Mouse (Mus musculus) urinary bladder, postnatal 4 days (tissue): ENCODE measurements around the gene Jpt1.
"Not testable (repeated sequence)": the region's sequence is repeated elsewhere in the genome, so short reads cannot be mapped to it uniquely, and the experiment has no call there.

Experiments
- DNase-seq, 2 experiments: peaks; one replicate each; pipeline ENCODE4 v3.0.0; 2021 to 2022; ENCODE audit warnings: low spot score in 2 of 2

The Jpt1 gene

DNA sequence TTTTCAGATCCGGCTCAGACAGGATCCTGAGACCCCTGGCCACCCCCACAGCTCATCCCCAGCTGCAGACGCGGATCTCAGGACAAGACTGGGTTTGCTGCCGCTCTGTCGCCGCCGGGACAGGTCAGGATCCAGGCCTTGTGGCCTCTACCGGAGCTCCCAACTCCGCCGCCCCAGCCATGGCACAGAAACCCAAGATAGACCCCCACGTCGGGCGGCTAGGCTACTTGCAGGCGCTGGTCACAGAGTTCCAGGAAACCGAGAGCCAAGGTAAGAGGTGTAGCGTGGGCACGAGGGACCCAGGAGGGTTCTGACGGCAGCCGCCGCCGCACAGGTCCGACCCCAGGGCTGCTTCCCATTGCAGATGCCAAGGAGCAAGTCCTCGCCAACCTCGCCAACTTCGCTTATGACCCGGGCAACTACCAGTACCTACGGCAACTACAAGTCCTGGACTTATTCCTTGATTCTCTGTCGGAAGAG lies 38.4 kb downstream of the Jpt1 start:
- DNase-seq: no peak

DNA sequence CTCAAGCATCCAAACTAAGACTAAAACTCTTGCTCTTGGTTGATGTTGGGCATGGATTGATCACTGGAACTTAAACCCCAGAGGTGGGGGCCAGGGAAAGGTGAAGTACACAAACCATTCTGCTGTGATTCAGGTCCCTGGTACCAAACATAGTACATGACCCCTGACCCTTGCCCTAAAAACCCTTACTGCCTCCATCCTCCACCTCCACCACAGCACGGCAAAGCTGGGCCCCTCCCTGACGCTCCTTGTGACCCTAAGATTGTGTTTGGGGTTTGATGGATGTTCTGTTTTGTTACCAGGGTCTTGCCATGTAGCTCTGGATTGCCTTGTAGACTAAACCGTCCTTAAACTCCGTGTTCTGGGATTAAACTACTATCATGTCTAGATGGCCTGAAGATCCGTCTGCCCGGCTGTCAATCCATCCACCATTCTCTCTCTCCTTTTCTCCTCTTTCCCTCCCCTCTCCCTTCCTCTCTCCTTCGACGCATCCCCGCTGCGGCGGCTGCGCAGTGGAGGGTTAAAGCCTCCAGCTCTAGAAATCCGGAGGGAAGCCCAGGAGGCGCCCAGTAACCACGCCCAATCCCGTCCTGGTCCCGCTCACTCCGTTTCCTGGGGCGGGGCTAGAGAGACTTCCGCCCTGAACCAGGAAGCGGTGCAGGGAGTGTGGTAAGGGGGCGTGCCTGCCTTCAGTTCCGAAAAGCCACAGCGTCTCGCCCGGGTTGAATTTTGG lies 39.0 kb downstream of the Jpt1 start, which contains the start of gene Armc7:
TSS of gene Armc7 (plus strand) at position 643 of the 733 bp plus-strand sequence.
- DNase-seq: peak; percentile 92 to 96

DNA sequence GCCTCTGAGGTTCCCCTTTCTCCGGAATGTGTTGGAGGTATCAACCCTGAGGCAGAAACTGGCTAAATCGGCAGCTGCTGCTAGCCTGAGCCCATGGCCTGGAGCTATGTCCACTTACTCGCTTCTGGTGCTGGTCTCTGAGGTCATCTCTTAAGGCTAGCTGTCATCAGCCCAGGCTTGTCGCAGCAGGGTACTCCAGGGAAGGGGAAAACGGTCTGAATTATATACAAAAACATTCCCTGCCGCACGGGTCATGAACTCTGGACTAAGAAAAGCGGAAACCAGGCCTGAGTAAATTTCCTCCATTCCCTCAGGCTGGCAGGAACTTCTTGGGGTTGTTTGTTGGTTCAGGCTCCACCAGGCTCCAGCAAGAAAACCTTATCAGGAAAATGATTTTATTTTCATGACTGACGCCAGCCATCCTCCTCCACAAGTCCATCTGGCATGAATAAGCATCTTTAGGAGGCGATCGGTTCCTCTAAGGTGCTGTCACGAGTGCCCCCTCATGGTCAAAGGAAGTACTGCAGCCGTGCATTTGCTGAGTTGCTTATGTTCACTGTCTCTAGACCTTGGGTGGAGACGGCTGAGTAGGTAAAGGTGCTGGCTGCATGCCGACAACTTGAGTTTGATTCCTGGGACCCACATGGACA lies 40.4 kb downstream of the Jpt1 start:
- peak; percentile 81 to 92 for DNase-seq

DNA sequence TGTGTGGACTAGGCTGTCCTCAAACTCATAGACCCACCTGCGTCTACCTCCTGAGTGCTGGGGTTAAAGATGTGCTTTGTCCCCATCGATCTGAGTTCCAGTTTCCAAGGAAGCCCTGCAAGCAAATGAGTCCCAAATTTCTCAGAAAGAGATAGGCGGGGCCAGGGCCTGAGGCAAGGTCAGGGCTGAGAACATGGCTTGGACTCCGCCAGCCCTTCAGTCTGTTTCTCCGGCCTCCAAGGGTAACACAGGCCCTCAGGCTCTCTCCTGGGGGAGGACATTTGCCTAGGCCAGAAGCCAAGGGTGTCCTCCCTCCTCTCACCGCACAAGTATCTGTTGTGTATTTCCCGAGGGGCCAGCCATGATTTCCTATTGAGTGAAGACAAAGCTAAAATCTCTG lies 42.0 kb downstream of the Jpt1 start:
- no peak for DNase-seq

DNA sequence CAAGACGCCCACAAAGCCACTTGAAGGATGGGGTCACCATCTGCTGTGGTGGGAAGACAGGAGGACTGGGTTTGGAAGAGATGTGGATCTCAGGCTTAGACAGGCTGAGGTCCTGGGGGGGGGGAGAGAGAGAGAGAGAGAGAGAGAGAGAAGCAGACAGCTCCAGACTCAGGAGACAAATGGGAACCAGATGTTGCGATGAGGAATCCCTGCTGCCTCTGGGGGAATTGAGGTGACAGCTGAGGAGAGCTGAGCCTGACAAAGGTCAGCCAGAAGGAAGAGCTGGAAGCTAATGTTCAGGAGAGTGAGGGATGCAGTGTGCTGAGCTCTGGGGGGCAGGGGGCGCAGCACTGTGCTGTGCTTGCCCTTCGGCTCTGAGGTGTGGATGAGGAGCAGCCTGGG lies 47.0 kb downstream of the Jpt1 start:
- no peak for DNase-seq

DNA sequence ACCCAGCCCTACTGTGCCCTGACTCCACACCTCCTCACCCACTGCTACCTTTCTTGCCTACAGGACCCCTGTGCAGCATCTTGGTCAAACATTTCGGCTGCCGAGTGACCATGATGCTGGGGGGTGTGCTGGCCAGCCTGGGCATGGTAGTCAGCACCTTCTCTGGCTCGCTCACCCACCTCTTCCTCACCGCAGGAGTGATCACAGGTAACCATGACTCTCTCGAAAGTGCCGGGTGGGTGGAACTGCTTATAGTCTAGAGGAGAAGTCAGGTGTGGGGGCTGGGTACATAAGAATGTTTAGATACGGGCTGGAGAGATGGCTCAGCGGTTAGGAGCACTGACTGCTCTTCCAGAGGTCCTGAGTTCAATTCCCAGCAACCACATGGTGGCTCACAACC lies 49.3 kb downstream of the Jpt1 start:
- DNase-seq: no peak

DNA sequence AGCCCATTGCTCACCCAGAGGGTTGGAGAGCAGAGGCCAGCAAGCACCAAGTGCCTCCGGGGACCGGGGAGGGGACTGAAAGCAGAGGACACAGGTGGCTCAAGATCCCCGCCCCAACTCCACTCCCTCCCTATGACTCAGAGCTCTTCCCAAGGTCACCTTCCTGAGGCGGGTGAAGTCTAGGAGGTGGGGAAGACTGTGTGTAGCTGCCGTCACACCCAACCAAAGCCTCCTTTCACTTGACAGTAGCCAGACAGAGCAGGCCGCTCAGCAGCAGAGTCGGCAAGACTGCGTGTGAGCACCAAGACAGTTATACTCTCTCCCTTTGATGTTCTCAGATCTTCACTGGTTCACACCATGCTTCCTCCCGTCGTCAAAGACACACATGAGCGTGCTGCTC lies 50.8 kb downstream of the Jpt1 start:
- DNase-seq: no peak

DNA sequence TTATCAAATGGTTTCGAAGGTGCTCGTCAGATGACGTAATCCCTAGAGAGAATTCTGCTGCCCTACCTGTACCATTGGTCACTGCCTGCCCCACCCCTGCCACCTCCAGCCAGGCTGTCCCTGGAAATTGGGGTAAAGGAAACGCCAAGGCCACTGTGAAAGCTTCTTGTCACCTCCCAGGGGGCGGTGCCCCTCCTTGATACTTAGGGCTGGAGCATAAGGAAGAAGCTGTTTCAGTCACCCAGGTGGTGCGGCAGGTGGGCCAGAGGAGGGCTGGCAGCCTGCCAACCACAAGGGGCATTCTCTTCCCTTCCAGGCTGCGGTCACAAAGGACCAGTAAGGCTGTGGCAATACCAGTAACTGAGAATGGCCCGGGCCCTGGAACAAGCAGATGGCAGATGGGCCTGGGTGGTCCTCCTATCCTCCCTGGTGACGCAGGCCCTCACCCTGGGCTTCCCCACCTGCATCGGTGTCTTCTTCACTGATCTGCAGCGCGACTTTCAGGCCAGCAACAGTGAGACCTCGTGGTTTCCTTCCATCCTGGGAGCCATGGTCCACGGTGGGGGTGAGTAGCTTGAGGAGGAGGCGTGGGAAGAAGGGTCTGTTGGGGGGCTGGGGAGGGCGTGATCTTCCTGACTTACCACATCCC lies 51.8 kb downstream of the Jpt1 start, which contains the start of gene Slc16a5:
TSS of gene Slc16a5 (plus strand) at position 232 of the 649 bp plus-strand sequence.
- DNase-seq: no peak

DNA sequence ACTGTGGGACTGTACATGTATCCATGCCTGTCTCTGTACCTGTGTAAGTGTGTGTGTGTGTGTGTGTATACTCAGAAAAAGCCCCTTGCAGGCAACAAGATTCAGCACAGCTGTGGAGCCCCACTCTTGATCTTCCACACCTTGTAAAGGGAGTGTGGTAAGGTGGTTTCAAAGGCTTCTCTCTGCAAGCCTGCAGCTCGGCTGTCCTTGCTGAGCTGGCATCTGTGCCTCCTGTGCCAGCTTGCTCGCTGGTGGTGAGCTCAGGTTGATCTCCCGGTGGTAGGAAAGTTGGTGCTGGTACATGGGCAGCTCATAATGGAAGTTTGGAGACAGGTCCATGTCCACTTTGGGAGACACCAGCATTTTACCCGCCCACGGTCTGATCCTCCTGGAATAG lies 52.3 kb downstream of the Jpt1 start:
- no peak for DNase-seq

DNA sequence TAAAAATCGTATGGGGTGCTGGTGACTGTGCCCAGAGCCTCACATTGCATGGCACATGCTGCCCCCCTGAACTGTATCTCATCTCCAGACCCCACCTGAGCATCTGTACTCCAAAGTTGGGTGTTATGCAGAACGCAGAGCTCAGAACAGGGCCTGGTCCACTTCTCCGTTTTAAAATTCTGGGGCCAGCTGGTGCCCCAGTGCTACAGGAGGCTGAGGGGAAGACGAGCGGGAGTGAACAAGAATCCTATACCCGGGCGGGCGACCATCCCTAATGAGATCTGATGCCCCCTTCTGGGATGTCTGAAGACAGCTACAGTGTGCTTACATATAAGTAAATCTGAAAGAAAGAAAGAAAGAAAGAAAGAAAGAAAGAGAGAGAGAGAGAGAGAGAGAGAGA lies 53.2 kb downstream of the Jpt1 start:
- DNase-seq: no peak

DNA sequence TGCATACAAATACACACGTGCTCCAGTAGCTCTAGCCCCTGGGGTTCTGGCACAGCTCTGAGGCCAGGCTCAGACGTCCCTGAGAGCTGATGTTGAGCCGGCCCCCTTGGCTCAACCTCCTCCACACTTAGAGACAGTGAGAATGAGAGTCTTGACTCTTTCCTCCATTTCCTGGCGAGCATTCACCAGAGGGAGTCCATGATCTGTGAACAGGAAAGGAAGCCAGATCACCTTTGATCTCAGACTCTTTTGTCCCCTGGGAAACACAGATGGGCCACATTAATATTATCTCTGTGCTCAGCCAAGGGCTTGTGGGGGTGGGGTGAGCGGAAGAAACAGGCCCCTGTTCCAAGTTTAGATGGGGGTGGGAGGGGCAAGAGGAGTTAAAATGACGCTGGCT lies 56.8 kb downstream of the Jpt1 start:
- DNase-seq: no peak

DNA sequence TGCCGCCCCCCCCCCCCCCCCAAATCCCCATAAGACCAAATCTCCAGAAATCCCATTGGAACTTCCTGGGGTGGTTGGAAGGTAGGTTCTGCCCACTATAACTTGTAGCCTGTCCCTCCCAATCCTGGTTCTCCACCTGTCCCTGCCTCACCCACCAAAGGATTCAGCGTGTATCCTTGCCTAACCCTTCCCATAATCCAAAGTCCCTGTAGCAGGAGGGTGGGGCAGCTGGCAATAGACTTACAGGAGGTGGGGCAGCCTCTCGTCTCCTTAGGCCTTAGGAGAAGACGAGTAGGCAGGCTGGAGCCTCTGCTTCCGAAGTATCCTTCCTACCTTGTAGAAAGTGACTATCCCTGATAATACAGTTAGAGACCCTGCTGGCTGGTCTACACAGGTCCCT lies 58.0 kb downstream of the Jpt1 start:
- no peak for DNase-seq

DNA sequence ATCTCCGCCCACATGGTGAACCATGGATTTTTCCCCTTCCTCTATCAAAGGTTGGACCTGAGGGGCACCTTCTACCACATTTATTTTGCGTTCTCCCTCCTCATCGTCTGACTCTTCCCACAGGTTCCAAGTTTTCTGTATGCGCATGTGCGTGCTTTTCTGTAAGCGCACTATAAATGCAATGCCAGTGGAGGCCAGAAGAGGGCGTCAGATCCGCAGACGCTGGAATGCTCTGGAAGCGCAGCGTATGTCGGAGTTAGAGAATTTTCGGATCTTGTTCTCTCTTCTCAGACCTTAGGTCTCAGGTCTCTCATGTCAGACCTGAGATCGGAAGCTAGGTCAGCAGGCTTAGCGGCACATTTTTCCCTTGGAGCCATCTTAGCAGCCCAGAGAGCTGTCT lies 58.6 kb downstream of the Jpt1 start:
- DNase-seq: no peak

DNA sequence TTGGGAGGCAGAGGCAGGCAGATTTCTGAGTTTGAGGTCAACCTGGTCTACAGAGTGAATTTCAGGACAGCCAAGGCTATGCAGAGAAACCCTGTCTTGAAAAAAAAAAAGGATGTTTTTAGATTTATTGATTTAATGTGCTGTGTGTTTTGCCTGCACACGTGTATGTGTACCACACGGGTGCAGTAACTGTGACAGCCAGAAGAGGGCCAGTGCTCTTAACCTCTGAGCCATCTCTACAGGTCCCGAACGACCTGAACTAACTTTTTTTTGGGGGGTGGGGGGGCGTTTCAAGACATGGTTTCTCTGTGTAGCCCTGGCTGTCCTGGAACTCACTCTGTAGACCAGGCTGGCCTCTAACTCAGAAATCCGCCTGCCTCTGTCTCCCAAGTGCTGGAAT lies 59.4 kb downstream of the Jpt1 start:
- not testable (repeated sequence) for DNase-seq

DNA sequence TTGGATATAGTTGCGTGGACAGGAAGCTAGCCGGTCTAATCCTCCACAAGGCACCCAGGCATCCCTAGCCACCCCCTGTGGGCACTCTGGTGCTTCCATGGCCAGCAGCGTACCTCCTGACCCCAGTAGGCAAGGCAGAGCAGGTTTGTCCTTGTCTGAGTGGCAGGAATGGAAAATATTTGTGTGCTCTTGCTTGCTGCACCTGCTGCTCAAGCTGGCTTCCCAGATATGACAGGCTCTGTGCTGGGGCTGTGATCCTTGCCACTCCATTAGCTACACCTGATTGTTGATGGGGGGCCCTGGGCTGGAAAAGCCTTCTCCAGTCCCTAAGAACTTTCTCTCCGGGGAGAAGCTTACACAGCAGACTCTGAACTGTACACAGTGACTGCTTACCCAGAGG lies 60.9 kb downstream of the Jpt1 start:
- DNase-seq: no peak

DNA sequence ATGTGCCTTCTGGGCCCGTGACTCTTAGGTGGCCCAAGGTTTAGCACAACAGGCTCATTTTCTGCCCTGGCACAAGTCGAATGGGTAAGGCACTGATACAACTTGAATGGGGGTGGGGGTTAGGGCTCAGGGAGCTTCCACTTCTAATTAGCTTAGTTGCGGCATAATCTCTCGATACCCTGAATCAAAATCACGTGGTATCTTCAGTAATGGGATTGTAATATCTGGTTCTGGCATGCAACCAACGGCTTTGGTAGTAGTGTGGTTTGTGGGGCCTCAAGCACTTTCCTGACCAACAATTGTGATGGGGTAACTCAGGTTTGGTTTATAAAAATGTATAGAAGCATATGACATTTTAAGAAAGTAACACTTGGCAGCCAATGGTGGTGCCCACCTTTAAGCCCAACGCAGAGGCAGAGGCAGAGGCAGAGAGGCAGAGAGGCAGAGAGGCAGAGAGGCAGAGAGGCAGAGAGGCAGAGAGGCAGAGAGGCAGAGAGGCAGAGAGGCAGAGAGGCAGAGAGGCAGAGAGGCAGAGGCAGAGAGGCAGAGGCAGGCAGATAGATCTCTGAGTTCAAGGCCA lies 61.8 kb downstream of the Jpt1 start:
- DNase-seq: no peak

DNA sequence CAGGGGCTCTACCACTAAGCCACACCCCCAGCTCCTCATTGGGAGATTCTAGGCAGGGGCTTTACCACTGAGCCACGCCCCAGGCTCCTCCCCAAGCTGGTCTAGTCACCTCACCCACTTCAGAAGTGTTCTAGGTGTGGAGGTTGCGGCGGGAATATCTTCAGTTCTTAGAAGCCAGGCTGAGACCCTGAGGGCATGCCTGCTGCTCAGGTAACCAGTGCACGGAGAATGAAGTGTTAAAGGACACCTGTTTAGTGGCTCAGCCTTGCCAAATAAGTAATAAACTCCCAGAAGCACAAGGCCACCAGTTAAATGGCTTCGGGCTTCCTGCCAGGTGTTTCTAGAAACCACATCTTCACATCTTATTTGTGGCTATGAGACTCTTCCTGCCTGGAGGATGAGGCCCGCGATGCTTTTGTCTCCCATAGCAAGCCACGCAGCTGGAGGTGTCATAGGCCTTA lies 62.4 kb downstream of the Jpt1 start:
- DNase-seq: no peak

DNA sequence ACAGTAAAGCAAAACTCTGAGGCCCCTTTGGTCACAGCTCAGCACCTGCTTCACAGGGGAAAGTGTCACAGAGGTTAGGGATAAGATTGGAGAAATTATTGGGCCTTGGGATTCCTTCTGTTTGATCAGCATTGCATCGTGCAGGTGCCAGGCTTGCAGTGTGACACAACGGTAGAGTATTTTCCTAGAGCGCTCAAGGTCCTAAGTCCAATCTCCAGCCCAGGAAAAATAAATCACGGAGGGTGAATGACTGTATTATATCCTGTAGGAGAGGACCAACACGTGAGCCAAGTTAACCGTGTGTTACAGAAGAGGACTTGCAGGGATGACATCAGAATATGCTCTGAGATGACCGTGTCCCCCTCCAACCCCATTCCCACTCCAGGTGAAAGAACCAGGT lies 64.0 kb downstream of the Jpt1 start:
- DNase-seq: no peak

DNA sequence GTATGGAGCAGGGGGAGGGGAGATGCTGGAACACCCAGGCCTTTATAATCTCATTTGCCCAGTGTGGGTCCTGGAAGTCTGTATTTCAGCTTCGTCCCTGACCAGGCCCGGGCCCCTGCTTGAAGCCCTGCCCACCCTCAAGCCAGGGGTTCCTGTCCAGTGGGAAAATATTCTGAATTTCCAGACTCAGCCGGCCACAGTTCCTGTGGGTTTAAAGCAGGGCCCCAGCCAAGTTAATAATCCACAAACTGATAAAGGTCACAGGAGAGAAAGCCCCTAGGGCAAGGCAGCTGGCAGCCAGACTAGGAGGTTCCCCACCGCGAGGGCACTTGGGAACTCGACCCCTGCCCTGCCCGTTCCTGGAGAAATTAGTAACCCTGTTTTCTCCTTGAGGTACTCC lies 65.2 kb downstream of the Jpt1 start:
- DNase-seq: no peak

DNA sequence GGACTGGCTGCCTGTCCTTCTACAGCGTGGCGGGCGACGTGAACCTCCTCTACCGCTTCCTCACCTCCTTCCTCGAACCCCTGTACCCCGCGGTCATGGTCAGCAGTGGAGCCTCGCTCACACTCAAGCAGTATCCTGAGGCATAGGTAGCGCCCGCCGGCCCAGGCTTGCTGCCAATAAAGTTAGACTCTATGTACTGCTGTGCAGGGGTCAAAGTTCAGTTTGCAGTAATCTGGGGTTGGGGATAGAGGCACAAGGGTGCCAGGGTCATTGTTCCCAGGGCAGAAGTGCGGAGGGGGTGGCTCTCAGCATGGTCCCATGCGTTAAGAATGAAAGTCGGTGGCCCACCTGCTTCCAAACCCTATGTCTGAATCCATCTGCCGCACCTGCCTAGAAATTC lies 66.1 kb downstream of the Jpt1 start:
- DNase-seq: no peak
